Mouse (Mus musculus) layer of hippocampus, postnatal 10 days (tissue): ENCODE measurements around the gene Cfap77. TPM values are rescaled to one million over a fixed set of nuclear protein-coding genes. Genes with fewer than 3 reads are reported as not detected.
A peak's percentile ranks its signal among the peaks of the same experiment; 100 is the strongest.
"Not testable (repeated sequence)": the region's sequence is repeated elsewhere in the genome, so short reads cannot be mapped to it uniquely, and the experiment has no call there.

Experiments used
- DNase-seq, 2 experiments: peaks; one replicate each; pipeline ENCODE4 v3.0.0; 2021; ENCODE audit warnings: low spot score in 2 of 2
- long read RNA-seq: library from polyadenylated mRNA; stranded (forward); transcript quantifications from one replicate; pipeline ENCODE4 v2.0.0, GENCODE M21; 2023
- total RNA-seq, 2 experiments: library from RNA; stranded (reverse); gene quantifications; 2 replicates each; pipeline ENCODE4 v1.2.3; 2021

Cfap77 gene
- 1 to 10 TPM in 1 of 2 experiments, under 1 TPM in 1; 0.64 to 1.2 TPM for total RNA-seq
- long read RNA-seq = 0 reads

GRCm38 (mm10) chr2:29054991-29055390 lies at the start of gene Cfap77:
Gene Cfap77, minus strand, starts transcription at chr2:29055066.
- DNase-seq = peak; percentile 41 to 49

GRCm38 (mm10) chr2:29102416-29103377 lies 47.8 kb upstream of the Cfap77 start:
- not testable (repeated sequence) for DNase-seq

- DNase-seq = no peak
Measured at GRCm38 (mm10) chr2:29100822-29101534, 46.1 kb upstream of the Cfap77 start.

- DNase-seq = no peak
Measured at GRCm38 (mm10) chr2:29099646-29100045, 44.8 kb upstream of the Cfap77 start.

GRCm38 (mm10) chr2:29098786-29099185 lies 43.9 kb upstream of the Cfap77 start:
- no peak for DNase-seq

- DNase-seq = not testable (repeated sequence)
Measured at GRCm38 (mm10) chr2:29097955-29098354, 43.1 kb upstream of the Cfap77 start.

- DNase-seq = no peak
Measured at GRCm38 (mm10) chr2:29097465-29097864, 42.6 kb upstream of the Cfap77 start.

- no peak for DNase-seq
Measured at GRCm38 (mm10) chr2:29096751-29097150, 41.9 kb upstream of the Cfap77 start.

- DNase-seq = no peak
Measured at GRCm38 (mm10) chr2:29095674-29096073, 40.8 kb upstream of the Cfap77 start.

- DNase-seq = not testable (repeated sequence)
Measured at GRCm38 (mm10) chr2:29089276-29089675, 34.4 kb upstream of the Cfap77 start.

- no peak for DNase-seq
Measured at GRCm38 (mm10) chr2:29086026-29086425, 31.2 kb upstream of the Cfap77 start.

GRCm38 (mm10) chr2:29081965-29082364 lies 27.1 kb upstream of the Cfap77 start:
- DNase-seq = no peak

- no peak for DNase-seq
Measured at GRCm38 (mm10) chr2:29076226-29076625, 21.4 kb upstream of the Cfap77 start.

- no peak for DNase-seq
Measured at GRCm38 (mm10) chr2:29075331-29076070, 20.6 kb upstream of the Cfap77 start.

- DNase-seq = no peak
Measured at GRCm38 (mm10) chr2:29074676-29075075, 19.8 kb upstream of the Cfap77 start.

GRCm38 (mm10) chr2:29066410-29066809 lies 11.5 kb upstream of the Cfap77 start:
- peak in 1 of 2 experiments; percentile 20 for DNase-seq

GRCm38 (mm10) chr2:29065796-29066195 lies 10.9 kb upstream of the Cfap77 start:
- no peak for DNase-seq

- DNase-seq = peak; percentile 84 to 85
Measured at GRCm38 (mm10) chr2:29060135-29060597, 5.3 kb upstream of the Cfap77 start, which contains the start of gene Ttf1. Gene Ttf1, plus strand, starts transcription at chr2:29060262.

- DNase-seq = no peak
Measured at GRCm38 (mm10) chr2:29054545-29054935, 326 bp downstream of the Cfap77 start.

GRCm38 (mm10) chr2:29053802-29054544 lies 893 bp downstream of the Cfap77 start:
- peak; percentile 68 to 70 for DNase-seq
